Mouse (Mus musculus): ENCODE data around the gene Slc30a5.
A peak's percentile ranks its signal among the peaks of the same experiment; 100 is the strongest.
"Not testable (repeated sequence)": the region's sequence is repeated elsewhere in the genome, so short reads cannot be mapped to it uniquely, and the experiment has no call there.

The Slc30a5 gene

DNA sequence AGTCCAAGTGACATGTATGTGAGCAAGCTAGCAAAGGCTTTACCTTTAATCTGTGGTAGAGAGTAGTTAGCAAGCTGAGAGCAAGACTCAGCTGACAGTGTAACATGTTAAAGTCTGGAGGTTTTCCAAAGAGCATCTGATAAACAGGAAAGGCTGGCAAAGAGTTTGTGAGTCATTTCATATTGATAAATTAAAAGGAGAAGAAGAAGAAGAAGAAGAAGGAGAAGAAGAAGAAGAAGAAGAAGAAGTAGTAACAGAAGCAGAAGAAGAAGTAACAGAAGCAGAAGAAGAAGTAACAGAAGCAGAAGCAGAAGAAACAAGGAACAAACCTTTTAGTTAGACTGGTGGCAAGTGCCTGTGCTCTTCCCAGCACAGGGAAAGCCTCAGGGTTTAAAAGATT, 1.6 kb upstream of the Slc30a5 start:
- DNase-seq: no peak

DNA sequence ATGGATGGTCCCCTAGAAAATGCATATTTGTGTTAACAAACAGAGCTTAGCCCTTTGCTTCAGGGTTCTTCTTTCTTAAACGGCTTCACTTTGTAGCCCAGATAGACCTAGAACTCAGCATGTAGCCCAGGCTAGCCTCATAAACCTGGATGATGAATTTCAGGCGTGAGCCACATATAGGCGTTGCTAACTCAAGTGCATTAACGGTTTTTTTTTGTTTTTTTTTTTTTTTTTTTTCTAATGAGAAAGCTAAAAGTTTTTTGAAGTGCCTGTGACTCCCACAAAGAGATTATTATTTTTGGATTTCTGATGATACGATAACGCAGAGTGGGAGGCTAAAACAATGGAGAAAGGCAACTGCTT, 394 bp upstream of the Slc30a5 start:
- no peak for DNase-seq

DNA sequence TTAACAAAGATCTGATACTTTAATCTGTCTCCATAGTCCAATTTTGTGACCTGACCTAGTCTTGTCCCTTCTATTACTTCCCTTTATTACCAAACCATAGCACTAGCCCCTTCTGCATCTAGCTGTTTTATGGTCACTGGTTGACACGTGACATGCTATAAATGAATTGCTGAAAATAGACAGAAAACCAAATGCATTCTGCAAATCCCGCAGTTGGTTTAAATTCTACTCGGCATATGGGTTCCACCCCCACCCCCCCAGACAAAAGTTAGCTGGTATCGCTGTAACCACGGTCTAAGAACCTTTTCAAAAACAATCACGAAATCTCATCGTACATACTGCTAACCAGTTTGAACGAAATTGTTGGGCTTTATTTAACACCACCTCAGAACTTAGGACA, 1.0 kb downstream of the Slc30a5 start:
- no peak for DNase-seq

GRCm38 (mm10) chr13:100831123-100831522, 2.1 kb downstream of the Slc30a5 start:
- no peak for DNase-seq

GRCm38 (mm10) chr13:100825627-100826410, 7.4 kb downstream of the Slc30a5 start:
- DNase-seq: peak; percentile 41 to 69

GRCm38 (mm10) chr13:100824916-100825315, 8.3 kb downstream of the Slc30a5 start:
- no peak for DNase-seq

DNA sequence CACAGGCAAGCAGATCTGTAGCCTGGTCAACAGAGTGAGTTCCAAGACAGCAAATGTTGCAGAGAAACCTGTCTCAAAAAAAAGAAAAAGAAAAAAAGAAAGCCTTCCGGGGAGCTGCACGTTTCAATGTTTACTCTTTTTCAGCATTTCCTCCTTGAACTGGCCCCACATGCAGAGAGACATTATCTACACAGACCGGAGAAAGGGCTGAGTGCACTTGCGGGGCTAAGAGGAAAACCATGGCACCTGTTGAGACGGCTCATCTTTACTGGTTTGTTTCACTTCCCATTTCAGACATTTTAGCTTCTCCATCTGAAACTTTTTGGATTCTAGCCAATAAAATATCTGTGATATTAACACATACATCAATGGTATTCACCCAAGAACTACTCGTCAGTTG, 8.9 kb downstream of the Slc30a5 start:
- DNase-seq: no peak

- DNase-seq: no peak
These were observed 9.4 kb downstream of the Slc30a5 start for GRCm38 (mm10) chr13:100823863-100824262.

- DNase-seq: no peak
These were observed 18.8 kb downstream of the Slc30a5 start for GRCm38 (mm10) chr13:100814451-100814850.

DNA sequence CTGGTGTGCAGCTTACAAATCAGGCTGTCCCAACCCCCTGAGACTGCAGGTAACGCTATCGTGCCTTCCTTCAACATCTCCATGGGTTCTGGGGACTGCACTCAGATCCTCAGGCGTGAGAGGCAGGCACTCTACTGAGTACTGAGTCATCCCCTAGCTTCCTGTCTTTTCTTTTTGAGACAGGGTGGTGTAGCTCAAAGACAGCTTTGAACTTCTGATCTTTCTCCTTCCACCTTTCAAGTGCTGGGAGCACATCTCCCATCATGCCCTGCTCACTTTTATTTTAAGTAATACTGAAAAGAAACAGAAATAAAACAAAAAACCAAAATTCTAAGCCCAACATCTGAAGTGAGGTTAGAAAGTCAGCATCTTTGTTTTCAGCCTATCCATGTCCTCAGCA, 27.5 kb downstream of the Slc30a5 start:
- DNase-seq: no peak

GRCm38 (mm10) chr13:100797171-100797570, 36.1 kb downstream of the Slc30a5 start:
- no peak for DNase-seq

GRCm38 (mm10) chr13:100789083-100789482, 44.1 kb downstream of the Slc30a5 start:
- no peak for DNase-seq

DNA sequence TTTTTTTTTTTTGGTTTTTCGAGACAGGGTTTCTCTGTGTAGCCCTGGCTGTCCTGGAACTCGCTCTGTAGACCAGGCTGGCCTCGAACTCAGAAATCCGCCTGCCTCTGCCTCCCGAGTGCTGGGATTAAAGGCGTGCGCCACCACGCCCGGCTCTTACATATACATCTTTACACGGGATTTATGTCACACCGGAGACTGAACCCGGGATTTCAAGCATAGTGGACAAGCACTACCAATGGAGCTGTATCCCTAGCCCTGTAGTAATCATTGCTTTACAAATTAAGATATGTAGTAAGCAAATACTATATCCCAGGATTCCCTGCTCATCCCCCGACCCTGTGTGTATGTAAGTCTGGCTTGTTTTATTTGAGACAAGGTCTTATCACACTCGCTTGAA, 45.2 kb downstream of the Slc30a5 start:
- not testable (repeated sequence) for DNase-seq

DNA sequence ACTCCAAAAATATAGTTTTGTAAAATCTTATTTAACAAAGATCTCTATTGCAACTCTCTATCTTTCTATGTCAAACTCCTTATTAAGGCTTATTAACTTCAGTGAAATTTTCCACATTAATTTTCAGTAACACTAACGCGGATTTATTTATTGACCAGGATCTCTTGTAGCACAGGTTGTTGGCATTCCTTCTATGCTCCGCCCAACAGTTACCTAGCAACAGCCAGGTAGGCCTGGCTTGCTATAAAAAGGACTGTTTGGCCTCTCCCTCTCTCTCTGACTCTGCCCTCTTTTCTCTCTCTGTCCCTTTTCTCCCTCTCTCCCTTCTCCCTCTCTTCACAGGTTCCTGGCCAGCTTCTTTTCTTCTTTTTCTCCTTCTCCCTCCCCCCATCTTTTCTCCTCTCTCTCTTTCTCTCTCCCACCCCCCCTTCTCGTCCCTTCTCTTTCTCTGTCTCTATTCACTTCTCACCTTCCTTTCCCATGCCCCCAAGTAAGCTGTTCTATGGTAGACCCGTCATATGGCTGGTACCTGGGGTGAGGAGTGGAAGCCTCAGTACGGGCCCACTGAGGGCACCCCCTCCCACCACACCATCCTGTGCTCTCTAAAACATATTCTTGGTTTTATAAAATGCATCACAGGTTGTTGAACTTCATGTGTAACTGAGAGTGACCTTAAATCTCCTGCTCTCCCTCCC, 45.8 kb downstream of the Slc30a5 start:
- DNase-seq: peak; percentile 57 to 74

- peak; percentile 95 to 96 for DNase-seq
These were observed 46.8 kb downstream of the Slc30a5 start, which contains the start of gene Ccnb1 for GRCm38 (mm10) chr13:100786414-100786867. Ccnb1 (minus strand) TSS chr13:100786570.

DNA sequence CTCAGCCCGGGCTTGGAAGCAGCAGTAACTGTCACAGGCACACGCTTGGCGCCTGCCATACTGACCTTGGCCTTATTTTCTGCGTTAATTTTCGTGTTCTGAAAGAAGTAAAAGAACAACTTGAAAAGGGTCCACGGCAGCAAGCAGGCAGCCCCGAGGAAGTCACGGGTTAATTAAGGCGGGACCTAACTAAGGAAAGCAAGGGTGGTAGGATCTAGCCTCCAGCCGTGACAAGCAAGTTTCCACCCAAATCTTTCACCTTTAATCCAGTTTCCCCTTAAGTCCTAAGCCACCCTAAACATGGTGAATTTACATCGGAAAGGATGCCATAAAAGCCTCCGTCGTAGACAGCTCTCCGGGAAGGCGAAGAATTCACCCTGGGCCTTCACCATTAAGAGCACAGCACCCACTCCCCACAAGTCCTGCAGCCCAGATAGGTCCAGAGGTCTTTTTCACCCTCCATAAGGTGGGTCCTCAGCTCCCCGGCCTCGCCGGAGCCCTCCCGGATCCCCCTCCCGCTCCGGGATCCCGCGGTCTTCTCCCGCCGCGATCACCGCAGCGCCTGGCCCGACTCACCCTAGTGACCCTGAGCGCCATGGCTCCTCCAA, 47.3 kb downstream of the Slc30a5 start:
- DNase-seq: no peak

- DNase-seq: no peak
These were observed 55.7 kb downstream of the Slc30a5 start for GRCm38 (mm10) chr13:100777491-100777890.

- DNase-seq: no peak
These were observed 56.5 kb downstream of the Slc30a5 start for GRCm38 (mm10) chr13:100776710-100777109.

- no peak for DNase-seq
These were observed 57.2 kb downstream of the Slc30a5 start for GRCm38 (mm10) chr13:100776056-100776419.

GRCm38 (mm10) chr13:100775252-100776055, 57.8 kb downstream of the Slc30a5 start, which contains the start of gene Cenph:
Cenph (minus strand) TSS chr13:100775899.
- DNase-seq: peak; percentile 91 to 92

DNA sequence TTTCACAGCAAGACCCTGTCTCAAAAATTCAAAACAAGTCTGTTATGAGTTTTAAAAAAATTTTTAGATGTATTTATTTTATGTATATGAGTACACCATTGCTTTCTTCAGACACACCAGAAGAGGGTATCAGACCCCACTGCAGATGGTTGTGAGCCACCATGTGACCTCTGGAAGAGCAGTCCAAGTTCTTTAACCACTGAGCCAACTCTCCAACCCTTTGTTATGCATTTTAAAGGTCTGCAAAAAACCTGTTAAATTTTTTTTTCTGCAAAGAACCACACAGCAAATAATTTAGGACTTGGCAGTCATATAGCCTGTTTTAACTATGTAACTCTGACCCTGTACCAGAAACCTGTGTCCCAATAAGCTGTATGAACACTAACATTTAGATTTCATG, 58.5 kb downstream of the Slc30a5 start:
- DNase-seq: no peak

DNA sequence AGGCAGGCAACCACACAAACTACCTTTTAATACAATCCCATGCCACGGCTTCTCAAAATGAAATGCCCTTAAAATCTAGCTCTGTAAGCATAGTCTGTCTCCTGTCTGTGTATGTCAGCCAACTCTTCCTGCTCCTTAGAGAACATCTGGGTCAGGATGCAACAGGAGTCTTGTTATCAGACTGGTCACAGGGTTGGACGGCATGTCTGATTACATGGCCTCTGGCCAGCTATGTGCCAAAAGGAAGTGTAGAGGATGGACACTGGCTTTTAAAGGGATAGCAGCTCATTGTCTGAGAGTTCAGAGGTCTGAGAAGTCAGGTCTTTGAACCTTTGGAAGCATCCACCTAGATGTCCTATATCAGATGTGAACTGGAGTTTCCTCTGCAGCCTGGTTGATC, 77.9 kb downstream of the Slc30a5 start:
- DNase-seq: no peak

GRCm38 (mm10) chr13:100754186-100754585, 79.0 kb downstream of the Slc30a5 start:
- no peak for DNase-seq
